Mouse (Mus musculus) erythroblast, embryonic 14.5 days (primary cell): Measurements from ENCODE around the gene Actr1a.

ENCODE experiments used
- GATA1 ChIP-seq: IDR thresholded peaks from 2 replicates; pipeline ENCODE4 v1.6.1; 2012; ENCODE audit warnings: low read length, inconsistent platforms, mixed read lengths
- TAL1 ChIP-seq: IDR thresholded peaks from 3 replicates; pipeline ENCODE4 v1.6.1; 2012; ENCODE audit warnings: low read length, inconsistent platforms, mixed read lengths

DNA sequence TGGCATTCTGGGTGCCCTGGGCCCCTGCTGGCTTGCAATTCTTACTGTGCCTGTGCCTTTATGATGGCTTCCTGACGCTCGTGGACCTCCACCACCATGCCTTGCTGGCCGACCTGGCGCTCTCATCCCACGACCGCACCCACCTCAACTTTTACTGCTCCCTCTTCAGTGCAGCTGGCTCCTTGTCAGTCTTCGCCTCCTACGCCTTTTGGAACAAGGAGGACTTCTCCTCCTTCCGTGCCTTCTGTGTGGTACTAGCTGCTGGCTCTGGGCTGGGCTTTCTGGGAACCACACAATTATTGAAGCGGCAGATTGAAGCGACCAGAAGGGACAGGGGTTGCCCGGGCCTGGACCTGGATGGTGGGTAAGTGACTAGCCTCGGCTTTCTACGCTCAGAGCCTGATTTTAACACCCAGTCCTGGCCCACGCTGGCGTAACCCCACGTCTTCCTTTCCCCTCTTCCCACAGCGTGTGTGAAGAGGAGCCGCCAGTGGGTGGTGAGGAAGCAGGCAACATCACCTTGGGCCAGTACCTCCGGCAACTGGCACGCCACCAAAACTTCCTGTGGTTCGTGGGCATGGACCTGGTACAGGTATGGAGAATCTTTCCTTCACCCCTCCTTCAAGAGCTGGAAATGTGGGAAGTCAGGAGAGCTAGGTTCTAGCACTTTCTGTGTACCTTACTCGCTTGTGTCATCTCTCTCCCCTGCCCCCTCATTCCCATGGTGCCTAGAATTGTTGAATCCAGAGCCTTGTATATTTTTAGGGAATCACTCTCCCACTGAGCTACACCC lies 27.6 kb downstream of the Actr1a start:
- TF ChIP-seq GATA1 = no peak
- TF ChIP-seq TAL1 = no peak
